ENCODE assay signal across 8 mouse cellular contexts in the genomic region with DNA sequence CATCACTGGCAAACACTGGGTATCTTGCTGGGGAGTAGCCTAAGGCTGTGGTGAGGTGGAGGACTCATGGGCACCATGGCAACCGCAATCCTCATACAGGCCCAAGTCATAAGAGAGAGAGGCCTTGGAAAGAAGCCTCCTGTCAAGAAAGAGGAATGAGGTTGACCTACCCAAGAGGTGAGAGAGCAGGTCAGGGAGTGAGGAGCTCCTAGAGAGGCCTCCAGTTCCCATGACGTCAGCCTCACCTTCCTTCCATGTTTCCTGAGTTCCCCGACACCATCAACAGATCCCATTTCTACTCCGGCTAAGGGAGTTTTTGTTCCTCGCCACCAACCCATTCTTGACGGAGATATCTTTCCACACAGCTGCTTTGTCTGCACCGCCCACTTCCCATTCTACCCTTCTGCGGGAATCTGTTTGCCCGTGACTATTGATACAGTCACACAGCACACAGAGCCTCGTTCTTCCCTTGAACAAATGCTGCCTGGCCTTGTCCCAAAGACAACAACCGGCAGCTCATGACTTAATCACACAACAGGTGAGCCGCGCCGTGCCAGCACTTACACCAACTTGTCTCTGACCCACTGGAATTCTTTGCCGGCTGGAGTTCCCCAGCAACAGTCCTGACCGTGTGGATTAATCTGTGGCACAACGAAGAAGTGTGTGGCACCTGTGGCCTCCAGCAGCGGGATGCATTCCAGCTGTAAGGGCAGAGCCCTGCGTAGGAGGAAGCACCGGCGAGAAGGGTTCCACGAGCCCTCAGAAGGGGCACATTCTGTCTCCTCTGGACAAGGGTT.
DNase-seq lines count a peak whose midpoint lies in the region; ATAC-seq lines count a peak whose summit lies in the region.

No protein-coding gene starts in this region.

- WGBS in liver, embryonic 16.5 days (ENCODE audit: insufficient replicate concordance): 14% methylated on average over 22 of the region's 22 CpGs
- WGBS in hindbrain, embryonic 14.5 days: 71% methylated on average over 22 of the region's 22 CpGs

- no peaks in the 10 kb centered on the region for H3K36me3 ChIP-seq in liver, embryonic 16.5 days (ENCODE audit: control insufficient read depth, insufficient read depth)
- no peaks in the 10 kb centered on the region for H3K36me3 ChIP-seq in hindbrain, embryonic 14.5 days (replicated peaks; ENCODE audit: control insufficient read depth, insufficient read depth)

- H3K9me3 ChIP-seq in liver, embryonic 16.5 days (replicated peaks; ENCODE audit: control insufficient read depth, low read length): no peaks in the 10 kb centered on the region
- H3K9me3 ChIP-seq in hindbrain, embryonic 14.5 days (ENCODE audit: control insufficient read depth, low read length): no peaks in the 10 kb centered on the region

- H3K4me2 ChIP-seq in liver, embryonic 16.5 days (ENCODE audit: low read depth, low read length): peak overlapping the region; percentile 31
- no peak overlapping the region for H3K4me2 ChIP-seq in hindbrain, embryonic 14.5 days (replicated peaks)

- H3K27ac ChIP-seq in liver, embryonic 16.5 days (ENCODE audit: low read length): peak overlapping the region; percentile 66; the same call in 1 of the 2 replicates
- no peak overlapping the region for H3K27ac ChIP-seq in hindbrain, embryonic 14.5 days

- peak overlapping the region; percentile 28; the same call in 1 of the 2 replicates for H3K9ac ChIP-seq in liver, embryonic 16.5 days (ENCODE audit: low read depth, low read length)
- no peak overlapping the region for H3K9ac ChIP-seq in hindbrain, embryonic 14.5 days

- no peak overlapping the region for H3K4me3 ChIP-seq in liver, embryonic 16.5 days (ENCODE audit: low read depth, low read length)
- no peak overlapping the region for H3K4me3 ChIP-seq in hindbrain, embryonic 14.5 days (replicated peaks; ENCODE audit: low read length)

- ATAC-seq in liver, embryonic 16.5 days (ENCODE audit: low read depth): peak; percentile 84
- ATAC-seq in hindbrain, embryonic 14.5 days (ENCODE audit: low FRiP score): no peak

- DNase-seq in gastrocnemius, postnatal 10 days: peak; percentile 49
- DNase-seq in gastrocnemius, adult 8-10 months (ENCODE audit: low spot score in 2 of 2): no peak
- peak; percentile 74 for DNase-seq in urinary bladder, postnatal 14 days (ENCODE audit: low spot score)
- no peak for DNase-seq in urinary bladder, postnatal 4 days (ENCODE audit: low spot score in 2 of 2)
- no peak for DNase-seq in spleen, postnatal 10 days (ENCODE audit: low spot score in 2 of 2)
- no peak for DNase-seq in hindbrain, embryonic 14.5 days (ENCODE audit: low spot score)
- DNase-seq in right cerebral cortex, postnatal 36 days (ENCODE audit: low spot score in 2 of 2): no peak

- no peaks in the 10 kb centered on the region for H3K27me3 ChIP-seq in liver, embryonic 16.5 days (ENCODE audit: control insufficient read depth, insufficient read depth, low read depth, low read length)
- no peaks in the 10 kb centered on the region for H3K27me3 ChIP-seq in hindbrain, embryonic 14.5 days (ENCODE audit: control insufficient read depth, insufficient read depth, low read length)

- peaks cover 4% of the 10 kb centered on the region for H3K4me1 ChIP-seq in liver, embryonic 16.5 days (ENCODE audit: control insufficient read depth, low read depth, low read length)
- no peaks in the 10 kb centered on the region for H3K4me1 ChIP-seq in hindbrain, embryonic 14.5 days (replicated peaks; ENCODE audit: control insufficient read depth, insufficient read depth, low read length)

Comparison
In these comparisons a context has a peak if more than half of its experiments do, and no peak if none do; other contexts are left out.
1. DNase-seq: peak in gastrocnemius, postnatal 10 days (single experiment) and urinary bladder, postnatal 14 days (single experiment); none in gastrocnemius, adult 8-10 months (0 of 2), urinary bladder, postnatal 4 days (0 of 2), spleen, postnatal 10 days (0 of 2), hindbrain, embryonic 14.5 days (single experiment) and right cerebral cortex, postnatal 36 days (0 of 2).